Mouse (Mus musculus): Measurements from ENCODE around the gene Lrrc40.
"Not testable (repeated sequence)": the region's sequence is repeated elsewhere in the genome, so short reads cannot be mapped to it uniquely, and the experiment has no call there.

Lrrc40 gene

DNA sequence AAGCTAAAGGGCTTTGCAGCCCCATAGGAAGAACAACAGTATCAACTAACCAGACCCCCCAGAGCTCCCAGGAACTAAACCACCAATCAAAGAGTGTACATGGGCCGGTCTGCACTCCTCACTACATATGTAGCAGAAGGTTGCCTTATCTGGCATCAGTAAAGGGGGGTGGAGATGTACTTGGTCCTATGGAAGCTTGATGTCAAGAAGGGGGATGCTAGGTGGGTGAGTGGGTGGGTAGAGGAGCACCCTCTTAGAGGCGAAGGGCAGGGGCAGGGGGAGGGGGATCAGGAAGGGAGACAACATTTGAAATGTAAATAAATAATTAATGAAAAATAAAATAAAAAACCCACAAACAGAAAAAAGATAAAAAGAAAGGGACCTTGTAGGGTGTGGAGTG is 28.8 kb downstream of the Lrrc40 start:
- Histone ChIP-seq H3K36me3 (ENCODE audit: control insufficient read depth, insufficient read depth, low read length, poor library complexity, severe bottlenecking) (0 out of 2 replicates have a peak, but pooled peaks cover 3% of the 10 kb centered on the region), H3K27me3 (ENCODE audit: control insufficient read depth, insufficient read depth, low read length, poor library complexity, severe bottlenecking) (no peaks in the 10 kb centered on the region)
- DNase-seq (ENCODE audit: low read depth, low spot score), result no peak

DNA sequence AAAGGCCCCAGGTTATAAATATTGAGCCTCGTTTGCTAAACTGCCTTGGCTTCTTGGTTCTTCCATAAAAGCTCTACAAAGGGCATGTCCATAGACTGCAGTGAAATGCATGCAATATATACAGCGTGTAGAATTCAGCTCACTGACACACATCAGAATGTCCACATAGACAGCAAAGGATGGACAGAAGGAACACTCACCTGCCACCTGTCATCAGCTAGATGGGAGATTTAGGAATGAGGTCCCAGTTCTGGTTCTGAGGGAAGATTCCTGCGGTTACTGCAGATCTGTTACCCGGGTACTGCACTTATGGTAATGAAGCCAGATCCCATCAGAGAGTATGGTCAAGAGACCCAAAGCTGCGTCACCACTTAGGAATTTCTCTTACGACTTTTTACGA is 31.5 kb downstream of the Lrrc40 start:
- H3K36me3 ChIP-seq (ENCODE audit: control insufficient read depth, insufficient read depth, low read length, poor library complexity, severe bottlenecking), result 0 out of 2 replicates have a peak, but pooled peaks cover 3% of the 10 kb centered on the region
- H3K27me3 ChIP-seq (ENCODE audit: control insufficient read depth, insufficient read depth, low read length, poor library complexity, severe bottlenecking), result no peaks in the 10 kb centered on the region
- DNase-seq (ENCODE audit: low read depth, low spot score), result no peak

DNA sequence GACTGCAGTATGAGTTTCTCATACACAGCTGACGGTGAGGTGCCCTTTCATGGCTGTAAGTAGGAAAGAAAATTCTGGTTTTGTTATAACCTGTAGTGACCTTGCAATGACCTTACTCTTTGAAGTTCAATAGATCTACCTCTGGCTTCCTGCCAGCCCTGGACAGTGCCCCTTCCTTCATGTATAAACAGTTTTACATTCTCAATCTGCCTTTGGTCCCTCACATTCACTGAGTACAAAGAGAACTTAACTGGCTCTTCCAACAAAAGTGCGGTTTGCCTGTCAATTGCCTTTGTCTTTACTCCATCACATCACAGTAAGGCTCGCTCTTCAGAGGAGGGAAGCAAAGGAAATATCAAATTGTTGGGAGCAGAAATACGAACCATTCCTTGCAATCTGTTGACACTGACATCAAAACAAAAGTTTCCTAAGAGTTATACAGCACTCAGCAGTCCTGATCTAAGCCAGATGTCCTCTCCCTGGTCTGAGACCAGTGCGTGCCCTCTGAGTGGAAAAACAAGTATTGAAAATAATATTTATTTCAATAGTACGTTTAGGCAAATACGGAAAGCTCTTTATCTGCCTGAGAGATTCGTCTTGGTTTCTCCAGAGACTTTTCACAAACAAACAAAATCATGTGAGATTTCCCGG is 32.3 kb downstream of the Lrrc40 start:
- Histone ChIP-seq H3K27me3 (ENCODE audit: control insufficient read depth, insufficient read depth, low read length, poor library complexity, severe bottlenecking) (no peaks in the 10 kb centered on the region), H3K36me3 (ENCODE audit: control insufficient read depth, insufficient read depth, low read length, poor library complexity, severe bottlenecking) (0 out of 2 replicates have a peak, but pooled peaks cover 3% of the 10 kb centered on the region)
- DNase-seq (ENCODE audit: low read depth, low spot score), result no peak

DNA sequence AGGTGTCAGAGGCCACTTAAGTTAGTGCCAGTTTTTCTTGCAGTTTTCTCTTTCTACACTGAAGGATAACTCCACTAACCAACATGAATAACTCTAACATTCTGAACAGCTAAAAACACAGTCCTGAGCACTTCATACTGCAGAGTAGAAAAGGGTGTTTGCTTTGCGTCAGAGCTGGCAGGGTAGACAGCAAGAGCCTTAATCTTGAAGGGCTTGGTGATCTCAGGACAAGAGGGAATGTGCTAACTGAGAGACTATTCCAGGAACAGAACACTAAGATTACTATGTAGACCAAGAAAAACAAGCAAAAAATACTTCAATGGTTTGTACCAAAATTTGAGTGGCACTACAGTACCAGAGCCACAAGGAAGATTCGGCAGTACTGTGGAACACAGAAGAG is 38.5 kb downstream of the Lrrc40 start:
- H3K36me3 ChIP-seq (ENCODE audit: control insufficient read depth, insufficient read depth, low read length, poor library complexity, severe bottlenecking), result no peaks in the 10 kb centered on the region
- no peak for DNase-seq (ENCODE audit: low read depth, low spot score)
- H3K27me3 ChIP-seq (ENCODE audit: control insufficient read depth, insufficient read depth, low read length, poor library complexity, severe bottlenecking), result no peaks in the 10 kb centered on the region; the same call in 1 of the 2 replicates

DNA sequence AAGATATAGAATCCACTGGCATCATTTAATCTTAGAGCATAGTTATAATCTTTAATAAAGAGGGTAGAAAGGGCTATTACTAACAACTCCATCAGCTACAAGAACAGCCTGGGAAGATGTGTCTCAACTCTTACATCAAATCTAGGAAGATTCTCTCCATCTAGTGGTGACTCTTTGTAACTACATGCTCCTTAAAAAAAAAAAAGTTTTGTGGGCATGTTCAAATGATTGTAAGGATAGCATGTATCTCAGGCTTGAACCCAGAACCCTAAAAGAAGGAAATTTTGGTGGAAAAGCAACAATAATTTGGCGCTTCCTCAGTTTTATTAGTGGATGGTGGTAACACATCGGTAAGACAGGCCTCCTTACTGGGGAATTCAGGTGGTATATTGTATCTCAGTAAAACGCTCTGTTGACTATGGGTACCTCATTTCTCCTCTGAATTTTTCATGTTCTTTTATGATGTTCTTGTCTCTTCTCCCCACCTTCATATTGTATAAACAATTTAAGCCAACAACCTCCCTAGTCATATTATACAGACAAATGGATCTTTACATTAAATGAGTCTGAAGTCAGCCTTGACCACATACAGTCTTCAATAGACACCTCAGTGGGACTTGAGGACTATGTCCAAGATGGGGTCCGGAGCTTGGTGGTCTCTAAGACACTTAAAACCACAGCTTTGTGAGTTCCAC is 40.4 kb downstream of the Lrrc40 start:
- Histone ChIP-seq H3K36me3 (ENCODE audit: control insufficient read depth, insufficient read depth, low read length, poor library complexity, severe bottlenecking) (no peaks in the 10 kb centered on the region), H3K27me3 (ENCODE audit: control insufficient read depth, insufficient read depth, low read length, poor library complexity, severe bottlenecking) (no peaks in the 10 kb centered on the region; the same call in 1 of the 2 replicates)
- DNase-seq (ENCODE audit: low read depth, low spot score), result peak; percentile 64

DNA sequence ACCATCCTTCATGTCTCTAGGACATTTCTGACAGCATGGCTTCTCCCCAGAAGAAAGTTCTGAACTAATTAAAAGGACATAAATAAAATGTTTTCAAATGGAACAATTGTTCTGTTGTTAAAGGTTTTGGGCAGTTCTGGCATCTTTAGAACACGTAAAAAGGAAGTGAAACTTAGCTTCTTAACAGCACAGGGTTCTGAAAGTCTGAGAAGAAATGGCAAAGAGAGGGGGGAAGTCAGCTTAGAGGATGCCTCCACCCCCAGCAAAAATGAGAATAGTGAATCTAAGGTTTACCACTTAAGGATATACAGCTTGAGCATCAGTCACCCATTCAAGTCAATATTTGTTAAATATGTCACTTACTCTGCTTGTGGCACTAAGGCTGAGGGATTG is 40.9 kb downstream of the Lrrc40 start:
- Histone ChIP-seq H3K36me3 (ENCODE audit: control insufficient read depth, insufficient read depth, low read length, poor library complexity, severe bottlenecking) (no peaks in the 10 kb centered on the region), H3K27me3 (ENCODE audit: control insufficient read depth, insufficient read depth, low read length, poor library complexity, severe bottlenecking) (no peaks in the 10 kb centered on the region; the same call in 1 of the 2 replicates)
- DNase-seq (ENCODE audit: low read depth, low spot score), result peak; percentile 74

DNA sequence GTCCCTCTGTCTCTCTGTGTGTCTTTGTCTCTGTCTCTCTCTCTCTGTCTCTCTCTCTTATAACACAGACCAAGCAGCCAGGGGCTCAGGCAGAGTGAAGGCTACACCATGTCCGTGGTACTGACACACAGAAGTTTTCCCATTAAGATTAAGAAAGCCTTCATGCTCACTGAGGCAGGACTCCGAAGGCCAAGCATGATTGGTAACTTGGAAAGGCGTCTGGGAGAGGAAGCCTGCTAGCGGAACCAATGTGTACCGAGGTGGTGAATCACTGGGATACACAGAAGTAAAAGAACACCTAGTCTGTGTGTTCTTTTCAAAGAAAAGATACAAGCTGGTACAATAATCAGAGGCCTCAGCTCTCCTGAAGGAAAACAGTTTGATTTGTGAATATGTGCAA is 41.4 kb downstream of the Lrrc40 start:
- H3K27me3 ChIP-seq (ENCODE audit: control insufficient read depth, insufficient read depth, low read length, poor library complexity, severe bottlenecking), result no peaks in the 10 kb centered on the region; the same call in 1 of the 2 replicates
- DNase-seq (ENCODE audit: low read depth, low spot score), result no peak
- H3K36me3 ChIP-seq (ENCODE audit: control insufficient read depth, insufficient read depth, low read length, poor library complexity, severe bottlenecking), result no peaks in the 10 kb centered on the region

DNA sequence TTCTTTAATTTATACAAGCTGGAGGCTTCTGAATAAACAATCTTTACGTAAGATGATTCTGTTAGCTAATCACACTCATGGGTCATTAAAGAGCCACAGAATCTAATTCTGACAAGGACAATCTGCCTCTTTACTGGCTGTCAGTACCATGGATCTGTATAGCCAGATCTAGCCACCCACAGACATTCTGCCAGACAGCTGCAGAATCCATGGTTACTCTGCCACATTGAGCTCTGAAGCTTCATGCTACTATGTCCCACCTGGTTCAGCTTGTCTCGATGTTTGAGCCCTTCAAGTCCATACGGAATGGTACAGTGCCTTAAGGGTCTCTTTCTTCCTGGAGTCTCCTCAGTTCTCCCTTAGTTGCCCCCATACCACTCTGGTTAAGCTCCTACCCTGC is 55.1 kb downstream of the Lrrc40 start:
- H3K36me3 ChIP-seq (ENCODE audit: control insufficient read depth, insufficient read depth, low read length, poor library complexity, severe bottlenecking), result no peaks in the 10 kb centered on the region
- no peaks in the 10 kb centered on the region for H3K27me3 ChIP-seq (ENCODE audit: control insufficient read depth, insufficient read depth, low read length, poor library complexity, severe bottlenecking)

DNA sequence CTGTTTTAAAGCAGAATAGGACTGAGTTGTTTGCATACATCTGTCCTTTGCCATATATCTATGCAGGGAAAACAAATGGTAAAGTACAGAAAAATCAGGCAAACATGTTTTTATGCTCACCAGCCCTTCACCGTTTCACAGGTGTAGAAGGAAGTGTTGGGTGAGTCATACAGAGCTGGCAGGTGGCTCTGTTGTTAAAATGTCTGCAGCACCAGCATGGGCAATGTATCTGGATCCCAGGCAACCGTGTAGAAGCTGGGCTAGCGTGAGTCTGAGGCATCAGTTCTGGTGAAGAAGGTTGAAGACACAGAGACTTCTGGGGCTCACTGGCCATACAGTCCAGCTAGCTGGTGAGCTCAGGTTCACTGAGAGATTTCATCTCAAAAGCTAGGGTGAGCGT is 57.5 kb downstream of the Lrrc40 start:
- Histone ChIP-seq H3K36me3 (ENCODE audit: control insufficient read depth, insufficient read depth, low read length, poor library complexity, severe bottlenecking) (no peaks in the 10 kb centered on the region), H3K27me3 (ENCODE audit: control insufficient read depth, insufficient read depth, low read length, poor library complexity, severe bottlenecking) (no peaks in the 10 kb centered on the region)
- DNase-seq (ENCODE audit: low read depth, low spot score), result no peak

More for the DNA sequence above, 55.1 kb downstream of the Lrrc40 start:
- DNase-seq (ENCODE audit: low read depth, low spot score), result no peak

DNA sequence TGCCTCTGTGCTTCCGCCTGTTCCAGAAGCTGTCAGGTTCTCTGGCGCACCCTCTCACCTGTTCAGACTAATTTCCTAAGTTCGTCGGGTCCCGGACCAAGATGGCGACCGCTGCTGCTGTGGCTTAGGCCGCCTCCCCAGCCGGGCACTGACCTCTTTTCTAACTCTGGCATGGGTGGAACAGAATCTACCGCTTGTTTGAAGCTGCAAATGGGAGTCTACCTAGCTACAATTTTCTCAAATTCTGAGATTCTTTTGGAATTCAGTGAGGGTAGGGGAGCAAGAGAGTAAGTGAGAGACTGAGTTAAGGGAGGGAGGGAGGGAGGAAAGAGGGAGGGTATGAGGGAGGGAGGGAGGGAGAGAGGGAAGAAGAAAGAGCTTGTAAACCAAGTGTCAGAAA is 65.6 kb downstream of the Lrrc40 start:
- H3K36me3 ChIP-seq (ENCODE audit: control insufficient read depth, insufficient read depth, low read length, poor library complexity, severe bottlenecking); DNase-seq (ENCODE audit: low read depth, low spot score); H3K27me3 ChIP-seq (ENCODE audit: control insufficient read depth, insufficient read depth, low read length, poor library complexity, severe bottlenecking): not testable (repeated sequence)

DNA sequence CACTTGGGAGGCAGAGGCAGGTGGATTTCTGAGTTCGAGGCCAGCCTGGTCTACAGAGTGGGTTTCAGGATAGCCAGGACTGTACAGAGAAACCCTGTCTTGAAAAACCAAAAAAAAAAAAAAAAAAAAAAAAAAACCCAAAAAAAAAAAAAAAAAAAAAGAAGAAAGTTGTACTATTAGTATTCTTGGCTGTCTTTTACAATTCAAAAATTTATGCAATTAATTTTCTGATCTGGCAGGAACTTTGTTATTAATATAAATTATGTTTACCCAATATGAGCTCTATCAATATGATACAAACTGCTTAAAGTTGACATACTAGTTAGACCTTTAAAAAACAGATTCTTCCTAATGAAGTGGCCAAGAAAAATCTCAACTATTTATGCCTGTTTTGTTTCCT is 66.1 kb downstream of the Lrrc40 start:
- H3K27me3 ChIP-seq (ENCODE audit: control insufficient read depth, insufficient read depth, low read length, poor library complexity, severe bottlenecking); H3K36me3 ChIP-seq (ENCODE audit: control insufficient read depth, insufficient read depth, low read length, poor library complexity, severe bottlenecking); DNase-seq (ENCODE audit: low read depth, low spot score): not testable (repeated sequence)

DNA sequence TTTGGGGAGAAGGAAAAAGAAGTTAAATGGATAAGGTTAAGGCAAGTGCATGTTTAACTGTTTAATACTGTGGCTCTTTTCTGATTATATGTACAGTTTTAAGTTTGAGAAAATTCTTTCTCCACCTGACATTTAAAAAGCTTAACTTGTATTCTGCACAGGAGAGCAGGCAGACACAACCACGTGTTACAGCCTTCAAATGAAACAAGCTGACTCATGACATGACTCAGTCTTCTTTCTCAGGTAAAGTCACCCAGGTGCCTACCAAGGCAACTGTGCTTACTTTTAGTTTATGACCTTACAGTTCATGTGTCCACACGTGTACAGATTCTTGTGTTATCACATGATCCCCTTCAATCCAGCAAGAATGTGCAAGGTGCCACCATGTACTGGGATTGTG is 67.0 kb downstream of the Lrrc40 start:
- Histone ChIP-seq H3K27me3 (ENCODE audit: control insufficient read depth, insufficient read depth, low read length, poor library complexity, severe bottlenecking) (no peaks in the 10 kb centered on the region), H3K36me3 (ENCODE audit: control insufficient read depth, insufficient read depth, low read length, poor library complexity, severe bottlenecking) (no peaks in the 10 kb centered on the region)
- no peak for DNase-seq (ENCODE audit: low read depth, low spot score)

DNA sequence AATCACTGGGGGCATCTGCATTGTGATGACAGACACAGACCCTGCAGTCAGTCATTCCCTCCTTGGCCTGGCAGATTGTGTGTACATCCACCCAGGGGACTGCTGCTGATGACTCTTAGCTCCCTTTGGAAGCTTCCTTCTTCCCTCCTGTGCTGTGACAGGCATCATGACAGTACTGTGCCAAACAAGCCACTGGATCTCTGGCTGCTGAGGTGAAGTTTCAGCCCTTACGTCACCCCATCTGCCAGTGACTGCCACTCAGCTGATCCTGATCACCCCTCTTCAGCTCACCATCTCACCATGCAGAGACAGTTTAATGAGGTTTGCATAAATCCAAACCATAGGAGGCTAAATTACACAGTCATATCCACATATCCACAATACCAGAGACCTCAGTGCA is 68.8 kb downstream of the Lrrc40 start:
- Histone ChIP-seq H3K27me3 (ENCODE audit: control insufficient read depth, insufficient read depth, low read length, poor library complexity, severe bottlenecking) (no peaks in the 10 kb centered on the region), H3K36me3 (ENCODE audit: control insufficient read depth, insufficient read depth, low read length, poor library complexity, severe bottlenecking) (no peaks in the 10 kb centered on the region)
- DNase-seq (ENCODE audit: low read depth, low spot score), result no peak

Measured in splenic B cell, adult 2 months (primary cell).